Mouse (Mus musculus) A20 (cell line): ENCODE measurements around the gene Rgs3.
"Not testable (repeated sequence)": the region's sequence is repeated elsewhere in the genome, so short reads cannot be mapped to it uniquely, and the experiment has no call there.

Experiments used
- DNase-seq: peaks from one replicate; pipeline ENCODE4 v3.0.0-alpha.2; 2011; ENCODE audit warnings: low read depth, low spot score

Gene Rgs3

DNA sequence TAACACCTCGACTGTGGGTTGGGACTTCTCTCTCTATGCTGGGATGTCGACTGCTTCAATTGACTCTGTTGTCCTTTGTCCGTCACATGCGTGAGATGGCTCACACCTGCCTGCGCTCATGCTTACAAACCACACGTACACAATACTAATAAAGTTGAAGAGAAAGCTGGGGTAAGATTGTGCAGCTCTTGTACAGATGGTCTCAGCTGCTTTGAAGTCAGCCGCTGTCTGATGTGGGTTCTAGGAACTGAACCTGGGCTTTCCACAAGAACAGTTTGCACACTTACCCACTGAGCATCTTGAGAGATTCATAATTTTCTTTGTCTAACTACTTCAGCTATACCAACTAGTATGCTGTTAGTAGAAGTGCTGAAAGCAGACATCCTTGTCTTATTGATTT is 7.7 kb upstream of the Rgs3 start:
- no peak for DNase-seq

GRCm38 (mm10) chr4:62557436-62557835 is 2.2 kb upstream of the Rgs3 start:
- DNase-seq, result no peak

DNA sequence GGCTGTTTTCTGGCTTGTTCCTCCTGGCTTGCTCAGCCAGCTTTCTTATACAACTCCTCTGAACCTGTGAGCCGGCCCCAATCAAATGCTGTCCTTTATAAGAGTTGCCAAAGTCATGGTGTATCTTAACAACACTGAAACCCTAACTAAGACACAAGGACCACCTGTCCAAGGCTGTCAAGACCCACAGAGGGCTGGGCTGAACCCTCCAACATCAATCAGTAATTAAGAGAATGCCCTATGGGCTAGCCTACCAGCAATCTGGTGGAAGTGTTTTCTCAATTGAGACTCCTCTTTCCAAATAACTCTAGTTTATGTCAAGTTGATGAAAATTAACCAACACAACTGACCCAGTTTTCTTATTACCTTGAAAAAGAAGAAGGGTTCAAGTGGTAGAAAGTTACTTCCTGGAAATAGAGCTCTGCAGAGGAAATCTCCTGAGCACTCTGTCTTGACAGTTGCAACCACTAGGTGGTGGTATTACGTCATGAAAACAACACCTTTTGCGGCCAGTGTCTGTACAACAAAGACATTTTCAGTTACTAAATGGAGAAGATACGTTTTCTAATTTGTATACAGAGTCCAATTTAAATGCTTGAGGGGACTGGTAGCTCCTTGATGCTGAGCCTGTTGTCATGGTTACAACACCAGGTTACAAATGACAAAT is 1.4 kb downstream of the Rgs3 start:
- peak; percentile 85 for DNase-seq

GRCm38 (mm10) chr4:62561630-62562001 is 2.0 kb downstream of the Rgs3 start:
- DNase-seq, result no peak

- DNase-seq, result peak; percentile 43
These were observed 2.4 kb downstream of the Rgs3 start for GRCm38 (mm10) chr4:62562006-62562405.

GRCm38 (mm10) chr4:62566530-62566929 is 6.9 kb downstream of the Rgs3 start:
- no peak for DNase-seq

DNA sequence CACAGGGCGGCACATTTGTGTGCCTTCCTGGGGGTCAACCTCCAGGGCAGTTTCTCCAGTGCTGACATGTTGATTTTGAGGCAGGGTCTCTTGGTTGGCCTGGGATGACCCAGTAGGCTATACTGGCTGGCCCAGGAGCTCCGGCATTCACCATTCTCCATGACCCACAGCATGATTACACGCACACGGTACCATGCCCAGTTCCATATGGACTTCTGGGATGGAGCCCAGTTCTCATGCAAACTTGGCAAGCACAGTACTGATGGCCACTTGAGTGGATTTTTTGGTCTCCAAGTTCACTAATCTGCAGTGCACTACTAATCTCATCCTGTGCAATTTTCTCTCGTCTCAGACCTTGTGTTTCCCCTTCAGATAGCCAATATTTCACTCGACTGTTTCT is 8.0 kb downstream of the Rgs3 start:
- DNase-seq, result no peak

DNA sequence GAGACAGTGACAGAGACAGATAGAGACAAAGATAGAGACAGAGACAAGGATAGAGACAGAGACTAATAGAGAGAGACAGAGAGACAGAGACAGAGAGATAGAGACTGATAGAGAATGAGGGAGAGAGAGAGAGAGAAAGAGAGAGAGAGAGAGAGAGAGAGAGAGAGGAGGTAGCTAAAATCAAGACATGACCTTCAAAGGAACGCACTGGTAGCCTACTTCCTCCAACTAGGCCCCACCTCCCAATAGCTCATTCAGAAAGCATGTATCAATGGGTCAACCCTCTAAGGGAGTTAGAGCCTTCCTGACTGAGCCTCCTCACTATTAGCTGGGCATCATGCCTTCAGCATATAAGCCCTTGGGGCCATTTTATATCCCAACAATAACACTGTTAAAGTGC is 8.7 kb downstream of the Rgs3 start:
- no peak for DNase-seq

DNA sequence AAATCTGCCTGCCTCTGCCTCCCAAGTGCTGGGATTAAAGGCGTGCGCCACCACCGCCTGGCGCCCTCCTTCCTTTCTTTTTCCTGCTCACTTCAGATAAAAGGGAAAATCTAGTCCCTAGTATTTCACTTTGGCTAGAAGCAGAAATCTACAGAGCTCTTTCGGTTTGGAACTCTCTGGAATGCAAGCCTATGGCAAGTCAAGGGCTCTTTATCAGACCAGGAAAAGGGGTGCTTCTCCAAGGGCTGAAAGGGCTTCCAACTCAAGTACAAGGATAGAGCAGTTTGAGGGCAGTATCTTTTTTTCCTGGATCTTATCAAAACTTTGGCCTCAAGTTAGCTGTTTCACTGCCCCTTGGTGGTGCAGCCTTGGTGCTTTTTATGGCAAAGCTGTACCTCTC is 10.0 kb downstream of the Rgs3 start:
- no peak for DNase-seq

DNA sequence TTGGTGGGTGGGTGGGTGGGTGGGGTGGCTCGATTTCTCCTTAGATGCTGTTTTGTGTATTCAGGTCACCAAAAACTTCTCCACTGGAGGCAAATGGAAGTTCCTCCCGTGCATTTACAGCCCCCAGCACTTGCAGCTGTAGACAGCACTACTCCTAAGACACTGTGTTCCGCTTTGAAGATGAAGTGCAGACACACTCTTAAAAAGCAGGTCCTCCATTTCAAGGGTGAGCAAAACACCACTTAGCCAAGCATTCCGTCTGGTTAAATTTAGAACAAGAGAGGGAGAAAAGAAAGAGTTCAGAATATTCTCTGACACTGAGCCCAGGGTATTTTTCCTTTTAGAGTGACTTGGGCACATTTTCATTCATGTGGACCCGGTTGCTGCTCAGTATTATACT is 10.4 kb downstream of the Rgs3 start:
- no peak for DNase-seq

GRCm38 (mm10) chr4:62582365-62583264 is 23.0 kb downstream of the Rgs3 start:
- peak; percentile 68 for DNase-seq

DNA sequence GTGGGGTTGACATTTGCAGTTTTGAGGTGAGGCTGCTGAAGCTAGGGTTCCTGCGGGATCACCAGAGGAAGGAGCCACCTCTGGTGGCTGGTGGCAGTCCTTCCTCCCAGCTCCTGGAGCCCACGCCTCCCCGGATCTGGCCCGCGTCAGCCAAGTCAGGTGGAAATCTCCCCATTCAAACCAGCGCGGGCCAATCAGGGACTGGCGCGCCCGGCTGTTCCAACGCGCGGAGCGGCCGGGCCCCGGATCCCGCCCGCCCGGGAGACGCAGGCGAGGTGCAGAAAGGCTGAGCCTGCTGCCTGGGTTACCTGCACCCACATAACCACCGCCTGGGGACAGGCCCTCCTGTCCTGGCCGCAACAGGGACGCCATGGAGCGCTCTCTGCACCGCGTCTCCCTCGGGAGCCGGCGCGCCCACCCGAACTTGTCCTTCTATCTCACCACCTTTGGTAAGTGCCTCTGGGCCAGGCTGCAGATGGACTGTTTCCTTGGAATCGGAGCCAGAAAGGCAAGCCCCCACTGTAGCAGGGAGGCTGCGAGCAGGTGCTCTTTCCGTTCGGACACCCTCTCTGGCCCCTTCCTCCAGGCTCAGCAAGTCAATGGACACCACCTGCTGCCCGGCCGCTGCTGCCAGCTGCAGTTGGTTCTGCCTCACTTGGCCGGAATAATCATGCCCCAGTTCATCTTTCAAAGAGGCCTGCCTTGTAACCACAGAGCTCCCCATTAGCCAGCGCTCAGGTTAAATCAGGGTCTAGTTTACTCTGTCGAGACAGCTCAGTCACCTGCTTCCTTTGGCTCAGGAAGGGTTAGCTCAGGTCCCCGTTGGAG is 23.8 kb downstream of the Rgs3 start:
- DNase-seq, result peak; percentile 91

- DNase-seq, result no peak
These were observed 27.4 kb downstream of the Rgs3 start for GRCm38 (mm10) chr4:62587067-62587466.

DNA sequence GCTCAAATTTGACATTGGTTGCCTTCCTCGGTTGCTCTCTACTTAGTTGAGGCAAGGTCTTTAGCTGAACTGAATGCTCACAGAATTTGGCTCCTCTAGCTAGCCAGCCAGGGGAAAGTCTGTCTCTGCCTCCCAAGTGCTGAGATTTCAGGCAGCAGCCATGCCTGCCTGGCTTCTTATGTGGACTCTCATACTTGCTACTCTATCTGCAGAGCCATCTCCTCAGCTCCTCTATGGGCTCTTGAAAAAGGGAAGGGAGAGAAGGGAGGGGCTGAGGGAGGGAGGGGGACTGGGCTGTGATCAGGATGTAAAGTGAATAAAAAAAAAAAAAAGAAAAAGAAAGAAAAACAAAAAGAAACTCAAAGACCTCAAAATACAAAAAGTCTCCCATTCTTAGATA is 31.2 kb downstream of the Rgs3 start:
- DNase-seq, result no peak

- DNase-seq, result no peak
These were observed 31.7 kb downstream of the Rgs3 start for GRCm38 (mm10) chr4:62591326-62591725.

DNA sequence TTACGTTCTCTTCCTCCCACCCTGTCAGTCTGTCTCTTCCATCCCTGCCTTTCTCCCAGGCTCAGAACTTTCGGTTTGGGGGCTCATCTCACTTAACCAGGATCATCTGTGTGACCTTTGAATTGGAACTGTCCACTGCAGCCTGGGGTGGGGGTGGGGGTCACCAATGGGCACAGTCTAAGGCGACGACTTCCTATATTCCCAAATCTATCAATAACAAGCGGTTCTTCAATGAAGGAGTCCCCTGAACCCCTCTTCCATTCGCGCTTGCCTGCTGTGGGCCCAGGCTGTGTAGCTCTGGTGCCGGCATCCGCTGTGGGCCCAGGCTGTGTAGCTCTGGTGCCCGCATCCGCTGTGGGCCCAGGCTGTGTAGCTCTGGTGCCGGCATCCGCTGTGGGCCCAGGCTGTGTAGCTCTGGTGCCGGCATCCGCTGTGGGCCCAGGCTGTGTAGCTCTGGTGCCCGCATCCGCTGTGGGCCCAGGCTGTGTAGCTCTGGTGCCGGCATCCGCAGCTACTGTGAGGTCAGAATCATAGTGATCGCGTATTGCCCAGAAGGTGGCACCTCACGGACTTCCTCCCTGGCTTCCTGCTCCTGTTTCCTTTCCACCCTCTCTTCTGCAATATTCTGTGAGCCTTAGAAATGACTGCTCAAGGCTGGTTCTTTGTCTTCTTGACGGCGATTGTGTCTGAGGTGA is 34.0 kb downstream of the Rgs3 start:
- not testable (repeated sequence) for DNase-seq

DNA sequence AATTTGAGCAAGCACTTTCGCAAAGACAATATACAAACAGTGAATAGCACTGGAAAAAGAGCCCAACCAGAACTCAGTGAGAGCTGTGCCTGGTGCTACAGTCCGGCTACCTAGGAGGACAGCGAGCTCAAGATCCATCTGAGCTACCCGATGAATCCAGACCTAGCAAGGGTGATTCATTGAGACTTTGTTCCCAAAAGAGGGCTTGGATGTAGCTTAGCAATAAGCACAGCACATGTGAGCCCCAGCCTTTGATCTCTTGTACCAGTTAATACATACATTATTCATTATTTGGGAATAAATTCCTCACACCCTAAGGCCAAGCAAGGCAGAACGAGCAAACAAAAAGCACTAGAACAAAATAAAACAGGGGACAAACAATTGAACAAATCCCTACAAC is 34.8 kb downstream of the Rgs3 start:
- no peak for DNase-seq

DNA sequence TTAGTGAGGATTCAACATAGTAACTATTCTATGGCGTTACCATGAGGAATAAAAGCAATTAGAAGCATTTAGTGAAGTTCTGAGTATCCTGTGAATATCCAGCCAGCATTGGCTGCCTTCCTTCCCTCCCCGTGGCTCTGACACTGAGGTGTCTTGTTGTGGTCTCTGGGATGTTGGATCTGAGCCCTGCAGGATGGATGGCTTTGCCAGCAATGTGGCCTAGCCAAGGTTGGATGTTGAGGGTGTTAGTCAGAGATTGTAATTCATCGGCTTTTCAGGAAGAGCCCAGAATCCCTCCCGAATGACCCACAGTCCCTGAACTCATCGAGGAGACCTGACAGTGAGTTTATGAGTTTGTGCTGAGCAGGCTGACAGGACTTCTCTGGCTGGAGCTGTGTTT is 36.4 kb downstream of the Rgs3 start:
- DNase-seq, result no peak

DNA sequence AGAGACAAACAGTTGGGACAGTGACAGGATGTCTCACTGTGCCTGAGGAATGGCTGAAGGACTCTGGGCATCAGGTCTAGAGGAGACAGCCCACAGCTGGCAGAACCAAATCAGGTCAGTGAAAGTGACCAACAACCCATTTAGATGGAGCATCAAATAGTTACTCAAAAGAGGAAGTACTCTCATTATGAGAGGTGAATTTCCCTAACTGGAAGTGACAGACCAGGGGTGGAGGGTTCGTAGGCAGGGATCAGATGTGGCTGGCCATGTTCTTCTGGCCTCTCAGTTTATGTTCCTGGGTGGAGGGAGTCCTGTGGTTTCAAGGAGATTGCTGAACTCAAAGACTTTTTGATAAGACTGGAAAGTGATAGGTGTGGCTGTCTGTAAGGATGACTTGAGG is 40.9 kb downstream of the Rgs3 start:
- peak; percentile 67 for DNase-seq

GRCm38 (mm10) chr4:62603607-62604006 is 44.0 kb downstream of the Rgs3 start:
- DNase-seq, result no peak

GRCm38 (mm10) chr4:62604094-62604493 is 44.4 kb downstream of the Rgs3 start:
- no peak for DNase-seq
